Mouse (Mus musculus): ENCODE data around the gene Calhm2. TPM values are rescaled to one million over a fixed set of nuclear protein-coding genes. Genes with fewer than 3 reads are reported as not detected.
A peak's percentile ranks its signal among the peaks of the same experiment; 100 is the strongest.

Calhm2 gene
- polyA plus RNA-seq (2015; fragmentation: Nextera tagmentation; extraction: Ambion mirVana): 0.84 and 1.4 TPM in 2 replicates

GRCm38 (mm10) chr19:47137771-47138421 is at the start of gene Calhm2:
TSS of gene Calhm2 (minus strand) at chr19:47138294.
- H3K4me2 ChIP-seq (ENCODE audit: low read length): peak within 1 kb of the TSS; percentile 42
- WGBS: 12% methylated on average over 28 of the region's 28 CpGs
- H3K36me3 ChIP-seq (ENCODE audit: control insufficient read depth, insufficient read depth): no peaks in the 10 kb centered on the region
- no peaks in the 10 kb centered on the region for H3K27me3 ChIP-seq (replicated peaks; ENCODE audit: control insufficient read depth, insufficient read depth, low read length)
- peak within 1 kb of the TSS; percentile 13 for H3K4me3 ChIP-seq (replicated peaks; ENCODE audit: low read length)
- peak within 1 kb of the TSS; percentile 35 for H3K9ac ChIP-seq (replicated peaks; ENCODE audit: low read depth, low read length)
- no peaks in the 10 kb centered on the region for H3K9me3 ChIP-seq (ENCODE audit: control insufficient read depth, low read length)
- peaks cover 16% of the 10 kb centered on the region for H3K4me1 ChIP-seq (replicated peaks; ENCODE audit: control insufficient read depth, insufficient read depth, low read length)
- no peak within 1 kb of the TSS for H3K27ac ChIP-seq (ENCODE audit: low read length)
- ATAC-seq: peak; percentile 61

GRCm38 (mm10) chr19:47186514-47187275 is 48.6 kb upstream of the Calhm2 start:
- Histone ChIP-seq H3K4me1 (replicated peaks; ENCODE audit: control insufficient read depth, insufficient read depth, low read length) (peaks cover 6% of the 10 kb centered on the region), H3K27ac (ENCODE audit: low read length) (no peak overlapping the region), H3K9me3 (ENCODE audit: control insufficient read depth, low read length) (peaks cover 5% of the 10 kb centered on the region), H3K27me3 (replicated peaks; ENCODE audit: control insufficient read depth, insufficient read depth, low read length) (no peaks in the 10 kb centered on the region), H3K36me3 (ENCODE audit: control insufficient read depth, insufficient read depth) (no peaks in the 10 kb centered on the region), H3K4me3 (replicated peaks; ENCODE audit: low read length) (no peak overlapping the region), H3K4me2 (ENCODE audit: low read length) (no peak overlapping the region), H3K9ac (replicated peaks; ENCODE audit: low read depth, low read length) (no peak overlapping the region)
- WGBS: 41% methylated on average over 15 of the region's 15 CpGs
- no peak for ATAC-seq

- peaks cover 13% of the 10 kb centered on the region for H3K27me3 ChIP-seq (replicated peaks; ENCODE audit: control insufficient read depth, insufficient read depth, low read length)
- WGBS: 51% methylated on average over 4 of the region's 4 CpGs
- no peak for ATAC-seq
- peaks cover 13% of the 10 kb centered on the region for H3K4me1 ChIP-seq (replicated peaks; ENCODE audit: control insufficient read depth, insufficient read depth, low read length)
- no peak overlapping the region for H3K9ac ChIP-seq (replicated peaks; ENCODE audit: low read depth, low read length)
- peaks cover 7% of the 10 kb centered on the region for H3K9me3 ChIP-seq (ENCODE audit: control insufficient read depth, low read length)
- H3K27ac ChIP-seq (ENCODE audit: low read length): no peak overlapping the region
- H3K4me3 ChIP-seq (replicated peaks; ENCODE audit: low read length): no peak overlapping the region
- no peak overlapping the region for H3K4me2 ChIP-seq (ENCODE audit: low read length)
- no peaks in the 10 kb centered on the region for H3K36me3 ChIP-seq (ENCODE audit: control insufficient read depth, insufficient read depth)
Measured at GRCm38 (mm10) chr19:47184736-47185135, 46.6 kb upstream of the Calhm2 start.

- H3K4me1 ChIP-seq (replicated peaks; ENCODE audit: control insufficient read depth, insufficient read depth, low read length): peaks cover 18% of the 10 kb centered on the region
- 74% methylated on average over 8 of the region's 8 CpGs for WGBS
Measured at GRCm38 (mm10) chr19:47184221-47184620, 46.1 kb upstream of the Calhm2 start.

GRCm38 (mm10) chr19:47180011-47180410 is 41.9 kb upstream of the Calhm2 start:
- Histone ChIP-seq H3K9ac (replicated peaks; ENCODE audit: low read depth, low read length) (no peak overlapping the region; the same call in 1 of the 2 replicates), H3K27me3 (replicated peaks; ENCODE audit: control insufficient read depth, insufficient read depth, low read length) (peaks cover 19% of the 10 kb centered on the region), H3K4me1 (replicated peaks; ENCODE audit: control insufficient read depth, insufficient read depth, low read length) (peaks cover 15% of the 10 kb centered on the region), H3K4me2 (ENCODE audit: low read length) (peak overlapping the region; percentile 90), H3K9me3 (ENCODE audit: control insufficient read depth, low read length) (peaks cover 7% of the 10 kb centered on the region), H3K27ac (ENCODE audit: low read length) (no peak overlapping the region), H3K4me3 (replicated peaks; ENCODE audit: low read length) (peak overlapping the region; percentile 65), H3K36me3 (ENCODE audit: control insufficient read depth, insufficient read depth) (no peaks in the 10 kb centered on the region)
- WGBS: 13% methylated on average over 8 of the region's 8 CpGs
- ATAC-seq: no peak

More at GRCm38 (mm10) chr19:47184221-47184620, 46.1 kb upstream of the Calhm2 start:
- Histone ChIP-seq H3K27me3 (replicated peaks; ENCODE audit: control insufficient read depth, insufficient read depth, low read length) (peaks cover 15% of the 10 kb centered on the region), H3K36me3 (ENCODE audit: control insufficient read depth, insufficient read depth) (no peaks in the 10 kb centered on the region), H3K4me3 (replicated peaks; ENCODE audit: low read length) (no peak overlapping the region), H3K27ac (ENCODE audit: low read length) (no peak overlapping the region), H3K9me3 (ENCODE audit: control insufficient read depth, low read length) (peaks cover 7% of the 10 kb centered on the region), H3K9ac (replicated peaks; ENCODE audit: low read depth, low read length) (no peak overlapping the region), H3K4me2 (ENCODE audit: low read length) (no peak overlapping the region)
- no peak for ATAC-seq

GRCm38 (mm10) chr19:47179272-47179809 is 41.2 kb upstream of the Calhm2 start:
- no peaks in the 10 kb centered on the region for H3K36me3 ChIP-seq (ENCODE audit: control insufficient read depth, insufficient read depth)
- H3K4me1 ChIP-seq (replicated peaks; ENCODE audit: control insufficient read depth, insufficient read depth, low read length): peaks cover 15% of the 10 kb centered on the region
- H3K4me3 ChIP-seq (replicated peaks; ENCODE audit: low read length): peak overlapping the region; percentile 65
- H3K4me2 ChIP-seq (ENCODE audit: low read length): peak overlapping the region; percentile 90
- peaks cover 7% of the 10 kb centered on the region for H3K9me3 ChIP-seq (ENCODE audit: control insufficient read depth, low read length)
- peak overlapping the region; percentile 63 for H3K9ac ChIP-seq (replicated peaks; ENCODE audit: low read depth, low read length)
- 0 out of 2 replicates have a peak, but pooled peaks have one; percentile 6 for ATAC-seq
- WGBS: under 1% methylated on average over 33 of the region's 42 CpGs
- peak overlapping the region; percentile 8; the same call in 1 of the 2 replicates for H3K27ac ChIP-seq (ENCODE audit: low read length)
- H3K27me3 ChIP-seq (replicated peaks; ENCODE audit: control insufficient read depth, insufficient read depth, low read length): peaks cover 19% of the 10 kb centered on the region

- Histone ChIP-seq H3K9ac (replicated peaks; ENCODE audit: low read depth, low read length) (peak within 1 kb of the TSS; percentile 63), H3K4me2 (ENCODE audit: low read length) (peak within 1 kb of the TSS; percentile 90), H3K4me3 (replicated peaks; ENCODE audit: low read length) (peak within 1 kb of the TSS; percentile 65), H3K36me3 (ENCODE audit: control insufficient read depth, insufficient read depth) (no peaks in the 10 kb centered on the region), H3K27ac (ENCODE audit: low read length) (peak within 1 kb of the TSS; percentile 8; the same call in 1 of the 2 replicates), H3K4me1 (replicated peaks; ENCODE audit: control insufficient read depth, insufficient read depth, low read length) (peaks cover 15% of the 10 kb centered on the region), H3K9me3 (ENCODE audit: control insufficient read depth, low read length) (peaks cover 7% of the 10 kb centered on the region), H3K27me3 (replicated peaks; ENCODE audit: control insufficient read depth, insufficient read depth, low read length) (peaks cover 19% of the 10 kb centered on the region)
- ATAC-seq: peak; percentile 82
- WGBS: under 1% methylated on average over 62 of the region's 98 CpGs
Measured at GRCm38 (mm10) chr19:47178431-47179271, 40.6 kb upstream of the Calhm2 start, which contains the start of gene Neurl1a. TSS of gene Neurl1a (plus strand) at chr19:47178820.

- H3K36me3 ChIP-seq (ENCODE audit: control insufficient read depth, insufficient read depth): no peaks in the 10 kb centered on the region
- peaks cover 7% of the 10 kb centered on the region for H3K9me3 ChIP-seq (ENCODE audit: control insufficient read depth, low read length)
- peak; percentile 26; the same call in 1 of the 2 replicates for ATAC-seq
- peaks cover 19% of the 10 kb centered on the region for H3K27me3 ChIP-seq (replicated peaks; ENCODE audit: control insufficient read depth, insufficient read depth, low read length)
- H3K4me3 ChIP-seq (replicated peaks; ENCODE audit: low read length): peak overlapping the region; percentile 65
- H3K4me1 ChIP-seq (replicated peaks; ENCODE audit: control insufficient read depth, insufficient read depth, low read length): peaks cover 15% of the 10 kb centered on the region
- no peak overlapping the region for H3K9ac ChIP-seq (replicated peaks; ENCODE audit: low read depth, low read length)
- peak overlapping the region; percentile 90 for H3K4me2 ChIP-seq (ENCODE audit: low read length)
- no peak overlapping the region for H3K27ac ChIP-seq (ENCODE audit: low read length)
- 22% methylated on average over 10 of the region's 10 CpGs for WGBS
Measured at GRCm38 (mm10) chr19:47178001-47178400, 39.9 kb upstream of the Calhm2 start.

All from forebrain, embryonic 16.5 days (tissue).